In the genomic region with DNA sequence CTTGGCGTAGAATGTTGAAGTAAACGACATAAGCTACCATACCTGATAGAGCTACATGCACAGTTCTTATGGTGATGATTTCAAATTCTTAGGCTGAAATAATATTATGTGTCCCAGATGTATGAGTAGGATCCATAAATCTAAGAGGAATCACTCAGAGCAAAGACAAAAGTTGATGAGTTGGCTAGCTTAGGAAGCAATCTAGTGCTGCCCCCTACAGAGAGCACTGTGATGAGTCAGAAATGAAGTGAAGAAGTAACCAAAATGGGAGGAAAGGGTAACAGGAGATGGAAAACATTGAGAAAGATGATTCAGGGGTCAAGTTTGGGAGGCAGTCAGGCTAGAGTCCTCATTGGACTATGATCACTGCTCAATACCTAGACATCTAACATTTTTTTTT, we compare ENCODE assay signal across 13 mouse cellular contexts.
"Had no signal": no experiment of that assay in that cellular context is flagged by ENCODE, and none has a peak within 500 bp of the region (broad histone marks: within the 10 kb centered on the region; RNA-seq: fewer than 3 reads in every experiment).

No protein-coding gene starts in this region.

- DNase-seq: kidney, adult 9 months; kidney, postnatal 4 days; liver; liver, embryonic 13.5 days; liver, postnatal 0 days; lung, postnatal 36 days; thymus, adult 18-20 months; thymus, postnatal 14 days had no signal

- H3K4me3 ChIP-seq: limb, embryonic 12.5 days; liver, embryonic 13.5 days; midbrain, embryonic 13.5 days; neural tube, embryonic 12.5 days had no signal

- H3K9ac ChIP-seq: limb, embryonic 12.5 days; liver, embryonic 13.5 days; liver, postnatal 0 days; midbrain, embryonic 13.5 days; neural tube, embryonic 12.5 days had no signal

- H3K4me2 ChIP-seq: limb, embryonic 12.5 days; liver, embryonic 13.5 days; midbrain, embryonic 13.5 days; neural tube, embryonic 12.5 days had no signal

- H3K27ac ChIP-seq: kidney, postnatal 0 days; limb, embryonic 12.5 days; liver, embryonic 13.5 days; midbrain, embryonic 13.5 days; neural tube, embryonic 12.5 days had no signal

- H3K36me3 ChIP-seq: limb, embryonic 12.5 days; liver, embryonic 13.5 days; midbrain, embryonic 13.5 days; neural tube, embryonic 12.5 days had no signal

- H3K9me3 ChIP-seq: limb, embryonic 12.5 days; liver, embryonic 13.5 days; midbrain, embryonic 13.5 days; neural tube, embryonic 12.5 days had no signal

- ATAC-seq: liver, postnatal 0 days; lung, postnatal 0 days; midbrain, embryonic 13.5 days had no signal

- H3K27me3 ChIP-seq: limb, embryonic 12.5 days; liver, embryonic 13.5 days; midbrain, embryonic 13.5 days; neural tube, embryonic 12.5 days had no signal

- H3K4me1 ChIP-seq: limb, embryonic 12.5 days; liver, embryonic 13.5 days; midbrain, embryonic 13.5 days; neural tube, embryonic 12.5 days had no signal
